Mouse (Mus musculus) frontal cortex, postnatal 10 days (tissue): ENCODE data around the gene Tomm22.

ENCODE experiments used
- DNase-seq, 2 experiments: peaks; one replicate each; pipeline ENCODE4 v3.0.0; 2022; ENCODE audit warnings: low spot score in 2 of 2, mixed read lengths in 1 of 2

The Tomm22 gene

DNA sequence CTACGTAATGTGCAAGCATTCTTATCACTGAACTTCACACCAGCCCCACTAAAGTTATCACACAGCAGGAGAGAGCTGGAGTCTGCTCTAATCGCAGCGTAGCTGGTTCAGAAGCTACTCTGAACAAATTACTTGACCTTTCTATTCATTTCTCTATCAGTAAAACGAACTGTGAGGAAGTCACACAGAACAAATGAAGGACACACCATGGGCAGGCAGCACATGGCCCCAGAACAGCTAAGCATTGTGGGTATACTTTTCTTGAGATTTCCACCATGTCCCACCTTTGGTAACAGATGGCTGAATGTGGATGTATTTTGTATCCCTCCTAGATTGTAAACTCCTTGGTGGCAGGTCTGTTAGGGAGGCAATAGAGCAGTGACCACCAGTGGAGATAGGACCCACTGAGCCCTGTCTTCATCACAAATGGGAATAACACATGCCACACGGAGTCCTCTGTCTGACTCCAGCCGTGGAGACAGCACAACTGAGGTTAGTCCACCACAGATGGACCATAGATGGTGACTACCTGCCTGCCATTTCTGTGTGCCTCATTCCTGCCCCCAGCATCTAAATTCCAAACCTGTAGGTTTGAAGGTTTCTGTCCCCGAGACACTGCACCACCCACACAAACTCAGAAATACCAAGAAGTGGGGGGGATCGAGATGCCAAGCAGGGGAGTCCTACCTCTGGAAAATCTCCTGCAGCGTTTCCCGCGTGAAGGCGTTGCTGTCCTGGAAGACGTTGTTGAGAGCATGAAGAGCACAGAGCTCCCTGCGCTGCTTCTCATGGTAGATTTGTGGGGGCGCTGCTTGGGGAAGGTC lies 15.6 kb downstream of the Tomm22 start:
- no peak for DNase-seq

DNA sequence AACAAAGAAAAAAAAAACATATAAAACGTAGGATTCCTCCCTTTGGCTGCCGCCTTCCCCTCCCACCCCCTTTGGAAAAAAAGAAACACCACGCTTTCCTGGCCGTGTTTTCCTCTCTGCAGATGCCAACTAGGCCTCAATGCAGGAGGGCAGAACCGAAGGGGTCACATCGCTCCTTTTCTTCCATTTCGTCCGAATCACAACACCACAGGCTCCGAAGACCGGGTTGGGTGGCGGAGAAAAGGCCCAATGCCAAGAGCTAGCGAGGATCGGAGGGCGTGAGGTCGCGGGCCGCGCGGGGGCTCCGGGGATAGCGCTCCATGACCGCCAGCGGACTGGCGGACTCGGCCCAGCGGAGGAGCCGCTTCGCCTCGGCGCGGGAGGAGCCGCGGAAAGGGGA lies 16.5 kb downstream of the Tomm22 start:
- no peak for DNase-seq

DNA sequence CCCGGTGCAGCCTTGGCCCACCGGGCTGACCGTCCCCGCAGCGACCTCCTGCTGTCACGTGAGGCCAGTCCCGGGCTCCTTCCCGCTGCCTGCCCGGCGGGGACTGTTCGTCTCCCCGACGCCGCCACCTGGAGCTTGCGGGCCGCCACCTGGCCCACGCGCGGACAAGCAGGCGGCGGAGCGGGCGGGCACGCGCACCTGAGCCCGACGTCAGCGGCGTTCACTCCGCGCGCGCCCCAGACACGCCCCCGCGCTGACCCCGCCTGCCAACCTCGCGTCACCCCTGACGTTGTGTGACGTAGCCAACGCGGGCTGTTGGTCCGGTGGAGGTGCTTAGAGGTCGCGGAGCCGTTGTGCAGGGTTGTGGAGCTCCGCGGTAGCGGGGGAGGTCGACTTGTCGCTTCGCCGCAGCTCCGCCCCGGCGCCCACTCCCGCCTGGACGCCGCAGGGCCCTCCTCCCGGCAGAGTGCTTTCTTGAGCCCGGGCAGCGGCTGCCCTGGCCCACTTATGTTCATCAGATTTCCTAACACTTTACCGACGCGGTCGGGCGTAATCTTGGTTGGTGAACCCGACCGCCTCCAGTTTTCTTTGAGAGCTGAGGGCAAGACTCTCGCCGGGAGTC lies 17.1 kb downstream of the Tomm22 start, which contains the start of gene Josd1:
Josd1 (minus strand) TSS at position 274 of the 622 bp plus-strand sequence.
- DNase-seq, result peak; percentile 88 to 95

DNA sequence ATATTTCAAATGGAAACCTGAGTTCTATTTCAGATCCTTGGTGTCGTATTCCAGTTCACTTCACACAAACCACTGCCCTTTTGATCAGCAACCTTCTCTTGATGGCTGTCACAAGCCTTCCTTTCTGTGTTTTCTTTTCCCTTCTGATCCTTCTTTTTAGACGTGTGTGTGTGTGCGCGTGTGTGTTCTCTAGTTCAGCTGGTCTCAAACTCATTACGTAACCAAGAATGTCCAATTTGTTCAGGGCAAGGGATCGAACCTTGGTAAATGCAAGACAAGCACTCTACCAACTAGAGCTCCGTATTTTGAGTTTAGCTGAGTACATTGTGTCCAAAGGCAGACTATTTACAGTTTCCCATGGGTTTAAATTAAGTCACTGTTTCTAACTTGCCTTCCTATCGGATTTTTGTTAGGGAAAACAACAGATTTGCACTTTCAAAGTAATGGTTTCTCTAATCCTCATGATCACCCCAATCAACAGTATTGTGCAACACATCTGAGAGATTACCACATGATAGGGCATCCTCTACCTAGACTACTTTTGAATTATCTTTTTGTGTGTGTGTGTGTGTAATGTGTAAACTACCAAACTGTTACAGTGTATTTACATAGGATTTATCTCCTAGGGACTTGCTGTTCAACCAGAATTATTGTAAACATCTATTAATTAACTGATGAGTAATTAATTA lies 17.8 kb downstream of the Tomm22 start:
- no peak for DNase-seq

DNA sequence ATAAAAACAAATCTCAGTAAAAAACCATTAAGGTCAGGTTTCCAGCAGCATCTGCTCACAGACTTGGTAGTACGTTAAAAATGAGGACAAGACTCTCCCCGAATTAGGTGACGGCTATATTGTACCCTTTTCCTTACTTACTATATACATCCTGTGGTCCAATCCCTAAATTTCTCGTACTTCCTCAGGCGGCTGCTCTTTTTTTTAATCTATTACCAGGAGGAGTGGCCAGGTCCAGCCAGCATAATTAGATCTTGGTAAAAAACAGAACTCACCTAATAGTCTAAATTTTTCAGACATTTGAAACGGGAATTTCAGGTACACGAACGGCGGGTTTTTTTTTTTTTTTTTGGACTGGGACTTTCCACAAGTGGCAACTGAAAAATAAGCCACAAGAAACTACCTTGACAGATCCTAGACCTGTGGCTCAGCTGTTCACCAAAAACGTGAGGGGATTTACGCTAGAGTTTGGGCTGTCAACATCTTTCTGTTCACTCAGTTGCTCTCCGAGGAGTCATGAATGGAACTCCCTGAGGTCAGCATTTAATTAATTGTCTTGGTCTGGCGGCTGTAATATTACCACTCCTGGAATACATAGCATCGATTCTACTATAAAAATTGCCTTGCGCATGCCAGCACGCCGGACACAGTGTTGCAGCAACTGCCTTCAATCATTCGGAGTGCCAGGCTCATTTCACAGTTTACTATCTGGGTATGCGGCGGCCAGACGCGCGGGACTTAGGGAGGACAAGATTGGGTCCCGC lies 19.2 kb downstream of the Tomm22 start:
- no peak for DNase-seq

DNA sequence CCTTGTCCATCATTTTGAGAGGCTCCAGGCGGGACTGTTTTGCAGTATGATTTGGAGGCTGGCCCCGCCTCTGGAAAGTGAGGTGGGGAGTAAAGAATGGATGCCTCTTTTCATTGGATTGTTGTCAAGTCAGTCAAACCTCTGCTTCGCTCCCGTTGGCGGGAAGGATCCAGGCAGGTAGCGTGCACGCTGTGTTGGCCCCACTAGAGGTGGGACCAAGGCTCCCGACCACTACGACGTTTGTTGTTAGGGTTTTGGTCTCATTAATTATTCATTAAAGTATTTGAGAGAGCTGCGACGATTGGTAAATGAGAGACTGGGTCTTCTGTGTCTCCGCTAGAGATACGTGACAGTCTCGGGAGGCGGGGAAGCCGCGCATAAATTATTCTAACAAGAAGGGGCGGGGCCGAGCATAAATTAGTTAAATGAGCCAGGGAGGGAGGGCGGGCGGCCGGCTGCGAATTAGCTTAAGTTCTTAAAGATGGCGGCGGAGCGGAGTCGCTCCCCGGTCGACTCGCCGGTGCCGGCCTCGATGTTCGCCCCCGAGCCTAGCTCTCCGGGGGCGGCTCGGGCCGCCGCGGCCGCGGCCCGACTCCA lies 19.9 kb downstream of the Tomm22 start, which contains the start of gene Gtpbp1:
Gtpbp1 (plus strand) TSS at position 420 of the 597 bp plus-strand sequence.
- DNase-seq, result peak; percentile 96 to 99

DNA sequence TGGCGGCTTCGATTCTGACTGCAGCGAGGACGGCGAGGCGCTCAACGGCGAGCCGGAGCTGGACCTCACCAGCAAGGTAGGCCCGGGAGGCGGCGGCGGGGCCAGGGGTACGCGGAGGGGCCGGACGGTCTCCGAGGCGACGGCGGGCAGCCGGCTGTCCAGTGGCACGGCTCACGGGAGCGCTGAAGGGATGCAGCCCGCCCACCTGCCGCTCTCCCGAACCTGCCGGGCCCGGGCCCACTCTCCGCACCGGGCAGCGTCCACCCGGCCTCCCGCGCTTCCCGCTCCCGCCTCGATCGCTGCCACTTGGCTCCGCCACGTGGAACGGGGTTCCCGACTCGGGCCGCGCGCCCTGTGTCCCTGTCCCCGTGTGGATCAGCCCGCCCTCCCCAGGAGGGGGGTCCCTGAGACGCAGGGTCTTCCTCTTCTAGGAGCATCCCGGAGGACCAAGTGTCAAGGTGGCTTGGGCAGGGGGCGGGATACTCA lies 20.4 kb downstream of the Tomm22 start:
- DNase-seq, result peak; percentile 58 to 63

DNA sequence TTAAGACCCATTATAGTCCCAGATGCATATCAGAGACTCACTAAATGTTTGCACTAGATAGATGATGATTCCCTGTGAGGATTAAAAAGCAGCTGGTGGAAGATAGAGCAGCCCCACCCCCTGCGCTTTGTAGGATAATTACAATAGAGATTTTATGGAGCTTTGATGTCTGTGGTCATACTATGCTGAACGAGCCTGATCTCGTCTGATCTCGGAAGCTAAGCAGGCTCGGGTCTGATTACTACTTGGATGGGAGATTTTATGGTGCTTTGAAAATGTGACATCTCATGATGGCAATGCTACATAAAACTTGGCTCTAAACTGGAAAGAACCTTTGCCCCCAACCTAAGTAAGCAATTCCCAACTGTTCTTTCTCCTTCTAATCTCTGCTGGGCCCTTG lies 21.7 kb downstream of the Tomm22 start:
- no peak for DNase-seq

DNA sequence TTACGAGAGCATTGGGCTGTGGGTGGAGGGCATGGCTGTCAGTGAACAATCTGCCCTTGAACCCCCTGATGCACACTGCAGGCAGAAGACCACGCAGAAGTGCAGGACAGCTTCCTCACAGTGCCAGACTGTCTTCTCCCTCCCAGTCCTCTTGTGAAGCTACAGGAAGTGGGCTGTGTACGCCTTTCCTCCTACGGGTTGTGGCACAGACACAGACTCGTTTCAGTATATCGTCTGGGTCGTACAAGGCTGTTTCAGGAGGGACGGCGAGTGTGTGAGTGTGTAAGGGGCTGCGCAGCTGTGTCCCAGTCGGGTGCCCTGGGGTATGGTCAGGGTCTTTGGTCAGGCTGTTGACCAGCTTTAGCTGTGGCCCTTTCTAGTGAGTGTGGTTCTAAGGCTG lies 23.1 kb downstream of the Tomm22 start:
- DNase-seq, result no peak

DNA sequence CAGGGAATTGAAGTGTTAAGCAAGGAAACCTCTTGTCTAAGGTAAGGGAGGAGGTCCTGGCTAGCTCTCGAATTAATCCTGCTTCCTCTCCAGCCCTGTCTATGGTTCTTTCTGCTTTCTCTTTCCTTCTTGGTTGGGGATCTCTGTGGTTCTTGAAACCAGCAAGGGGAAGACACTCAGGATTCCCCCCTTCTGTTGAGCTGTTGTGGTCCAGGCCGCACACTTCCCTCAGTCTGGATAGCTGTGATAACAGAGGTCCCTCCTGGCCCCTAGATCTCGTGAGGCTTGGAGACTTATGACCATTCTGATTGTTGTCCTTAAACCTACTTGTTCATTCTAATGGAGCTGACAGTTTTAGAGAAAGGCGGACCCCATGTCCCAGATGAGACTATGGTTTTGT lies 23.9 kb downstream of the Tomm22 start:
- DNase-seq, result no peak

DNA sequence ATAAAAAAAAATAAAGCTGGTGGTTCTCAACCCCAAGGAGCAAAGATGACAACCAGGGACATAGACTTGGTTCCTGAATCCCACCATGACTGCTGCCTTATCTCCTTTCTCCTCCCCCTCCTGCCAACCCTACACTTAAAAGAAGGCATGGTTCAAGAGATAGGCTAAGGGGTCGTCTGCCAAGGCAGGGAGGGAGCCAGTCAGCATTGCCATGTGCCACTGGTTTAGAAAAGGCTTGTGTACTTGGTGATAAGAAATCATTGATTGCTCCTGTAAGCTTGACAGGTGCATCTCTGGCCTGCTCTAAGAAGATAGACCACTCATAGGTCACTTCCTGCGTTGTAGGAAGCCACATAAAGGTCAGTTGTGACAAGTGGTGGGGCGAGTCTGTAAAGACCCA lies 24.9 kb downstream of the Tomm22 start:
- DNase-seq, result no peak

DNA sequence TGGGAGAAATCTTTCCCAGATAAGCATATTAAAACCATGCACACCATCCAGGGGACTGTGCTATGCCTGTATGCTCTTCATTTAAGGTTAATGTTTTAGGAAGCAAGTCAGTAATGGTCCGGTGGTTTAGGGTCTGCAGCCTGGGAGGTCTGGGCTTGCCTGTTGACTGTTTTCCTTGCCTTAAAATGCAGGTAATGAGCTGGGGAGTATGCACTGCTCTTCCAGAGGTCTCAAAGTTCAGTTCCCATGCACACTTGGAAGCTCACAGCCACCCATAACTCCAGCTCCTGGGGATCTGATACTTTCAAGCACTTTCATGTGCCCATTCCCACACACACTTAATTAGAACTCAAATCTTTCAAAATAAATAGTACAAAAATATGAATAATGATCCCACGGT lies 25.8 kb downstream of the Tomm22 start:
- DNase-seq, result no peak

DNA sequence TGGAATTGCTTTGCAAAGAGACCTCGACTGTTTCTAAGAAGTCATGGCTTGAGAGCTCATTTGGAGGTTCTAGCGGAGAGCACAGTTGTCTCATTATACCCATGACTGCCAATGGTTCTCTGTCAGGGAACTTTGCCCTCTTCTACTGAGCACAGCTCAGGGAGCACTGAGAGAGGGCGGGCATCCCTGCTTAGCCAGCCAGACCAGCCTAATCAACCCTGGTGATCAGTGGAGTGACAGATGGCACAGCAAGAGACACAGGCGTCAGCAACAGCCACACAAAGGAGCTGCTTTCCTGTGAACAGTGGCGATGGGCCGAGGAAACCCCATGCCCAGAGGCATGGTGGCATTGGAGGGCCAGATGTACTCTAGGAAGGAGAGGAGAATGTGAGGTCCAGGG lies 26.4 kb downstream of the Tomm22 start:
- DNase-seq, result no peak

DNA sequence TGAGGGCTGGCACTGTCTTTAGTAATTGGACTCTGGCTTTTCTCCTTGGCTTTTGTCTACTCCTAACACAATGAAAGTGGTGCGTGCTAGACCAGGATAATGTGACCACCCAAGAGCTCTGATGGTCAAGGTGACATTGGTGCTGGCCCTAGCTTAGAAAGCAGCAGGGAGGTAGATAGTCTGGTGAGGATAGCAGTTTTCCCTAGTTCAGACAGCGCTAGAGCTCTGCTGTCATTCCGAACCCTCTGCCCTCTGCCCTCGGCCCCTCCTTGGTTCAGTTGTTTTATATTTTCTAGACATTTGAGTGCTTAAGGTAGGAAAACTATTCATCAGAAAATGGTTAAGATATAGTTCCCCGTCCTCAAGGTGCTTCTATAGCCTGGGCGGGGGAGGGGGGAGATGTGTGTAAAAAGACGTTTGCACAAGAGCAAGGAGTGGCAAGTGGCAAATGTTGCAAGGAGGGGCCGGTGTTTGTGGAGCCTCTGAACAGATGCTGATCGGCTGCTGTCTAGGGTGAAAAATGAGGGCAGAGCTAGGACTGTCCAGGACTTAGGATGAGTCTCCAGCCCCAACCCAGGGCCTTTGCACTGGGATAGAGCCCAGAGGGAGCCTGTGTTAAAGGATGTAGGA lies 27.0 kb downstream of the Tomm22 start:
- no peak for DNase-seq

DNA sequence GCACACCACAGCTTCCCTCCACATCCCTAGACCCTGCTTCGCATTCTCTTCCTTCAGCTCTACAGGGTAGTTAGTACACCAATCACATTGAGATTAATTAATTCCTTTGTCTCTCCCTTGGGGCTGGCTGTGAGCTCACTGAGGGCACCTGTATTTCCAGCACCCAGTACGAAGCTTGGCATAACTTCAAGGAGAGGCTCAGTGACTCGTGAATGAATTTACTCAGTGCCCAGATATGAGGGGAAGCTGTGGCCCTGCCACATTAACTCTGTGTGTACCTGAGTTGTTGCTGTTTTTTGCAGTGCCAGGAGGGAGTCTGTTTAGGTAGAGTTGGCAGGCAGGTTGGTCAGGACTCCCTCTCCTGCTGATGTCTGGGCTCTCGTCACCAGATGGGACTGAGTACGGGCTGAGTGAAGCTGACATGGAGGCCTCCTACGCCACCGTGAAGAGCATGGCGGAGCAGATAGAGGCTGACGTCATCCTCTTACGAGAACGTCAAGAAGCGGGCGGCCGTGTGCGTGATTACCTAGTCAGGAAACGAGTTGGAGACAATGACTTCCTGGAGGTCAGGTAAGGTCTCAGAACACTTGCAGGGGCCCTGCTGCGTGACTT lies 36.0 kb downstream of the Tomm22 start:
- no peak for DNase-seq

DNA sequence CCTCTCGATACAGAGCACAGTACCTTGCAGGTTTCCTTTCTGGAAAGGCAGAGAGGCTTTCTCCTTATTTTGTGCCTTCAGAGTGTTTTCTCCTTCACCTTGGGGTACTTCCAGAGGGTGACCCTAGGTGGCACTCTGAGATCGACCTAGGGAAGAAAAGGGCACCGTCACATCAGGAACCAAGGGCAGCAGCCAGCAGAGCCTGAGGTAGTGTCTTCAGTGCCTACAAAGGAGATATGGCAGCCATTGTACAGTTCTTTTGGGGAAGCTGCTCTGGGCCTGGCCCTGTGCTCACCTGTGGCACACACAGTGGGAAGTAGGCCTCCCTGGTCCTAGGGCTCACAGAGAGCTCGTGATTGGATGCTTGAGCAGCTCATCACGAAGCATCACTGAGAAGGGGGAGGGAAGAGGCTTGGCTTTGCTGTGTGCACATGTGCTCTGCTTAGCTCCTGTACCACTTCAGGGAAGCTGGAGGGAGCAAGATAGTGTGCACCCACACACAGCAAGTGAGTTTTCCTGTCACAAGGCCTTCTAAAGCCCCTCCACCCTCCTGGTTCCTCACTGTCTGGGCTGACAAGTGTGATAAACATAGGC lies 37.7 kb downstream of the Tomm22 start:
- DNase-seq, result no peak

DNA sequence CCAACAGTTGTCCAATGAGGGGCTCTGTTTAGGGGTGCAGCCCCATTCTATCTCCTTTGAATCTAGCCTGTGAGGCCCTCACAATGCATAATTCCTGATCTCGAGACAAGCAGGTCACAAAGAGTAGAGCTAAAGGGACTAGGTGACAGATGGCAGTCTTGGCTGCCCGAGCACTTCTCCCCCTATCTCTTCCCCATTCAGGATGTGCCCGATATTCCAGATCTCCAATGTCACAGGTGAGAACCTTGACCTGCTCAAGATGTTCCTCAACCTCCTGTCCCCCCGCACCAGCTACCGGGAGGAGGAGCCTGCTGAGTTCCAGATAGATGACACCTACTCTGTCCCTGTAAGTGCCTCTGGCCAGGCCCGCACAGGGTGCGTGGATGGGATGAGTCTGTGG lies 45.0 kb downstream of the Tomm22 start:
- DNase-seq, result no peak

DNA sequence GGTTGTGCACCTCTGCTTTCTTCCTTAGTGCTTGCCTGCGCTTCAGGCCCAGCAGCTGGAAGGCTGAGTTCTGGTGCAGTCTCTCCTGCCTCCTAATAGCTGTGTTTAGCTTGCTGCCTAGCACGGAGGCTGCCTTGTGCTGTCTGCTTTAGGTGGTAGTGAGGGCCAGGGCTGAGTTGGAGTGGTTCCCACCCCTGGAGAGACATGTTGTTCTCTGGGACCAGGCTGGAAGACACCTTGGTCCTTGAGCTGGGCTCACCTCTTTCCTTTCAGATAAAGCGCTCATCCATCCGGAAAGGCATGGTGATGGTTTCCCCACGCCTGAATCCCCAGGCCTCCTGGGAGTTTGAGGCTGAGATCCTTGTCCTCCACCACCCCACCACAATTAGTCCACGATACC lies 46.0 kb downstream of the Tomm22 start:
- DNase-seq, result no peak

DNA sequence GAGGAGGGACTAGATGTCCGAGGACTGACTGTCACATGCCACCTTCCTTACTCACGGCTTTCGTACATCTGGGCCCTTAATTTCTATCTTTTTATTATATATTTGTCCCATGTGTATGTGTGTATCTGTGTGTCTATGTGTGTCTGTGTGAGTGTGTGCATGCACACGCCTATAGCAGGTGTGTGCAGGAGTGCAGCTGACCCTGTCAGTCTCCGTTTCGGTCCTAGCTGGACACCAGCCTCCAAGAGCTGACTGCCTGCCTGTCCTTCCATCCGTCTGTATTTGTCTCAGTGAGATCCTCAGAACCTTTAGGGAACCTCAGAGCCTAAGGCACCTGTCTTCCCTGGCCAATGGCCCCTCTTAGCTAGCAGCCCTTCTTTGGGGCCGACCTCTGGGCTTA lies 49.6 kb downstream of the Tomm22 start:
- no peak for DNase-seq

DNA sequence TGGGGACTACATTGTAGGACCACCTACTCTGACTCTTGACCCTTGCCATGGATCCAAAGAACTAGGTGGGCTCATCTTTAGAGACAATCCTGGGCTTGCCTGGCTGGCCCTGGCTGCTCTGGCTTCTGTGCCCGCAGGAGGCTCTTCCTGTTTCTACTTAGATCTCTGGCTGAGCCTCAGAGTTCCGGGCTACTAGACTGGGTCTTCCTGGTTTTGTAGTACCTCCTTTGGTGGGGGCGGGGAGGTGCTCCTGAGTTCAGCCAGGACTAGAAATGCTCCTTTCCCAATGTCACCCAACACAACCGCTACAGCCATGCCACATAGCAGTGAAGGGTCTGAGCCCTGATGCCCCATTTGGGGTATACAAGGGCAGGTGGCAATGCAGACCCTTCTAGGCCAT lies 50.1 kb downstream of the Tomm22 start:
- DNase-seq, result no peak
